Mouse (Mus musculus) ES-E14 (cell line): ENCODE results near the gene Vmn2r27.

Source experiments
- CHD2 ChIP-seq: IDR thresholded peaks from 2 replicates; pipeline ENCODE4 v1.6.1; 2014; ENCODE audit warnings: mild to moderate bottlenecking, low read depth, low read length, inconsistent platforms
- HCFC1 ChIP-seq: IDR thresholded peaks from 2 replicates; pipeline ENCODE4 v1.6.1; 2012; ENCODE audit warnings: low read length, inconsistent platforms, borderline replicate concordance; ENCODE audit not compliant: insufficient read depth
- MAFK ChIP-seq: IDR thresholded peaks from 2 replicates; pipeline ENCODE4 v1.6.1; 2014; ENCODE audit warnings: mild to moderate bottlenecking, low read depth, low read length, inconsistent platforms; ENCODE audit not compliant: insufficient read depth
- ZC3H11A ChIP-seq: IDR thresholded peaks from 2 replicates; pipeline ENCODE4 v1.6.1; 2012; ENCODE audit warnings: low read depth, mild to moderate bottlenecking, inconsistent platforms, low read length, borderline replicate concordance
- ZNF384 ChIP-seq: IDR thresholded peaks from 2 replicates; pipeline ENCODE4 v1.6.1; 2012; ENCODE audit warnings: low read depth, low read length, inconsistent platforms

- no peak for TF ChIP-seq HCFC1
- no peak for TF ChIP-seq CHD2
- TF ChIP-seq ZNF384 = no peak
- TF ChIP-seq ZC3H11A = no peak
- TF ChIP-seq MAFK = no peak
Observed at GRCm38 (mm10) chr6:124277641-124278040, 46.0 kb upstream of the Vmn2r27 start.
